Mouse (Mus musculus): ENCODE measurements around the gene Ncam2. TPM values are rescaled to one million over a fixed set of nuclear protein-coding genes. Genes with fewer than 3 reads are reported as not detected.

The Ncam2 gene
- total RNA-seq (2023) = not detected

GRCm38 (mm10) chr16:81200201-81201071 lies at the start of gene Ncam2:
Gene Ncam2, plus strand, starts transcription at chr16:81200697.

